Mouse (Mus musculus): ENCODE measurements at regions not wholly inside any gene's neighbourhood (a gene's known extent, or its start where the extent isn't known, plus 50 kb on each side); places are given as distances from the start of the nearest gene placed in this dataset.
A peak's percentile ranks its signal among the peaks of the same experiment; 100 is the strongest.

- Histone ChIP-seq H3K9me3 (replicated peaks) (no peaks in the 10 kb centered on the region), H3K4me3 (no peak overlapping the region), H3K36me3 (no peaks in the 10 kb centered on the region), H3K27me3 (ENCODE audit: low read depth, poor library complexity, severe bottlenecking) (no peaks in the 10 kb centered on the region), H3K4me1 (peaks cover 16% of the 10 kb centered on the region), H3K27ac (no peak overlapping the region)
- WGBS, result 86% methylated on average over 14 of the region's 14 CpGs
- no peak for DNase-seq (ENCODE audit: low spot score)
Measured at GRCm38 (mm10) chr4:131298011-131298674, 354.0 kb downstream of the Matn1 start.

DNA sequence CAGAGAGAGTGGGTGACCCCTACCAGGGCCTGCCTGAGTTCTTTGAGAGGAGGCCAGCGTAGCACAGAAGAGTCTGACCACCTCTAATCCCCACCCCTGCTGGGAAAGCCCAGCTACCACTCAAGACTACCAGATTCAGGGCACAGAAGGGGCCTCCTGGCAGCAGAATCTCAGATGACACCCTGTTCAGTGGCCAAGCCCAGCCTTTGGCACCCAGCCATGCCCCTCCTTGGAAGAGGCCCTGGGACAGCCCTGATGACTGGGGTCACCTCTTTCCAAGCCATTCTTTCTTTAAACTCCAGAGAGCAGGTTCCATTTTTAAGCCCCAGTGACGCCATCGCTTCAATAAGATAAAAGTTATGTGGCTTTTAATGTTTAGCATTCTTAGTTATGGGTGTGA lies 359.8 kb downstream of the Matn1 start:
- H3K4me3 ChIP-seq, result no peak overlapping the region
- no peaks in the 10 kb centered on the region for H3K36me3 ChIP-seq
- no peaks in the 10 kb centered on the region for H3K27me3 ChIP-seq (ENCODE audit: low read depth, poor library complexity, severe bottlenecking)
- H3K4me1 ChIP-seq, result 0 out of 2 replicates have a peak, but pooled peaks cover 2% of the 10 kb centered on the region
- DNase-seq (ENCODE audit: low spot score), result no peak
- H3K27ac ChIP-seq, result no peak overlapping the region
- WGBS, result 90% methylated on average over 3 of the region's 3 CpGs
- no peaks in the 10 kb centered on the region for H3K9me3 ChIP-seq (replicated peaks)

- WGBS, result 88% methylated on average over 12 of the region's 12 CpGs
- H3K27ac ChIP-seq, result no peak overlapping the region
- no peak for DNase-seq (ENCODE audit: low spot score)
- H3K36me3 ChIP-seq, result no peaks in the 10 kb centered on the region
- no peak overlapping the region for H3K4me3 ChIP-seq
- H3K9me3 ChIP-seq (replicated peaks), result no peaks in the 10 kb centered on the region
- 0 out of 2 replicates have a peak, but pooled peaks cover 2% of the 10 kb centered on the region for H3K4me1 ChIP-seq
- H3K27me3 ChIP-seq (ENCODE audit: low read depth, poor library complexity, severe bottlenecking), result no peaks in the 10 kb centered on the region
Measured at GRCm38 (mm10) chr4:131304361-131304777, 360.2 kb downstream of the Matn1 start.

DNA sequence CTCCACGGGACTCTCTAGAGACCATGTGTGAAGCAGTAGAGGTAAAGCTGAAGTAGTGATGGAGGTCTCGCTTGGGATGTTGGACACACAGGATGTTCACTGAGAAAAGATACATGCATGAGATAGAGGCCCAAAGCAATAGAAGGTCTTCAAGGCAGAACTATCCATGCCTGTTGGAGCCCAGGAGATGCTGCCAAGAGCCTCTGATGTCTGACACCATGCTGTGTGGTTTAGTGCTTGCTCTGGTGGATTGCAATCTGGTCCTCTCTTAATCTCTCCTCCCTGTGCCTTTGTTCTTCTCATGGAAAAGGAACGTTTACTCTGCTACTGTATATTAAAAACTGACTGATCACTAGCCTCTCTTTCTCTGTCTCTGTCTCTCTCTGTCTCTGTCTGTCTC lies 370.0 kb downstream of the Matn1 start:
- no peak overlapping the region for H3K27ac ChIP-seq
- H3K9me3 ChIP-seq (replicated peaks), result no peaks in the 10 kb centered on the region
- H3K4me3 ChIP-seq, result no peak overlapping the region
- no peaks in the 10 kb centered on the region; the same call in 1 of the 2 replicates for H3K4me1 ChIP-seq
- 75% methylated on average over 3 of the region's 3 CpGs for WGBS
- no peaks in the 10 kb centered on the region for H3K36me3 ChIP-seq
- no peak for DNase-seq (ENCODE audit: low spot score)
- H3K27me3 ChIP-seq (ENCODE audit: low read depth, poor library complexity, severe bottlenecking), result no peaks in the 10 kb centered on the region

- Histone ChIP-seq H3K27ac (no peak overlapping the region), H3K4me3 (no peak overlapping the region), H3K4me1 (no peaks in the 10 kb centered on the region; the same call in 1 of the 2 replicates), H3K36me3 (no peaks in the 10 kb centered on the region), H3K9me3 (replicated peaks) (no peaks in the 10 kb centered on the region), H3K27me3 (ENCODE audit: low read depth, poor library complexity, severe bottlenecking) (no peaks in the 10 kb centered on the region)
- DNase-seq (ENCODE audit: low spot score), result no peak
- 86% methylated on average over 3 of the region's 3 CpGs for WGBS
Measured at GRCm38 (mm10) chr4:131316041-131316440, 371.9 kb downstream of the Matn1 start.

GRCm38 (mm10) chr4:131322323-131322722 lies 378.1 kb downstream of the Matn1 start:
- Histone ChIP-seq H3K27me3 (ENCODE audit: low read depth, poor library complexity, severe bottlenecking) (no peaks in the 10 kb centered on the region), H3K4me3 (no peak overlapping the region), H3K27ac (no peak overlapping the region), H3K36me3 (no peaks in the 10 kb centered on the region), H3K9me3 (replicated peaks) (no peaks in the 10 kb centered on the region), H3K4me1 (peaks cover 7% of the 10 kb centered on the region; the same call in 1 of the 2 replicates)
- 68% methylated on average over 5 of the region's 5 CpGs for WGBS
- DNase-seq (ENCODE audit: low spot score), result peak; percentile 56

GRCm38 (mm10) chr4:131324486-131324885 lies 380.3 kb downstream of the Matn1 start:
- Histone ChIP-seq H3K36me3 (no peaks in the 10 kb centered on the region), H3K4me1 (peaks cover 7% of the 10 kb centered on the region; the same call in 1 of the 2 replicates), H3K4me3 (no peak overlapping the region), H3K9me3 (replicated peaks) (no peaks in the 10 kb centered on the region), H3K27ac (no peak overlapping the region), H3K27me3 (ENCODE audit: low read depth, poor library complexity, severe bottlenecking) (no peaks in the 10 kb centered on the region)
- DNase-seq (ENCODE audit: low spot score), result no peak
- WGBS, result 76% methylated on average over 3 of the region's 3 CpGs

DNA sequence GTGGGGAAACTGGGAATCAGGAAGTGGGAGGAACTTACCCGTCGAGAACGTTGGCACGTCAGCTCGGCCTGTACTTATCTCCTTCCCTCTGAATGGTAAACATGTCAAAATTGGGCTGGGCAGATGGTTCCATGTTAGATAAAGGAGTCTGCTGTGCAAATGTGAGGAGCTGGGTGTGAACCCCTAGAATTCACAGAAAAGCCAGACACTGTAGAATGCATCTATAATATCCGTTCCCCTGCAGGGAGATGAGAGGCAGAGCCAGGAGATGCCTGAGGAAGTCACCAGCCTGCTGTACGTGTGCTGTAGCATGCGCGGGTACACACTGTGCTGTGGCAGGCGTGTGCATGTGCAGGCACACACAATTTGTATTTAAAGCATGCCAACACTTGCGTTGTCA lies 381.0 kb downstream of the Matn1 start:
- no peak for DNase-seq (ENCODE audit: low spot score)
- 89% methylated on average over 11 of the region's 11 CpGs for WGBS
- no peaks in the 10 kb centered on the region for H3K36me3 ChIP-seq

GRCm38 (mm10) chr4:131325609-131326008 lies 381.4 kb downstream of the Matn1 start:
- DNase-seq (ENCODE audit: low spot score), result no peak
- no peak overlapping the region for H3K27ac ChIP-seq
- 92% methylated on average over 3 of the region's 3 CpGs for WGBS

More for the DNA sequence above, 381.0 kb downstream of the Matn1 start:
- H3K27me3 ChIP-seq (ENCODE audit: low read depth, poor library complexity, severe bottlenecking), result no peaks in the 10 kb centered on the region
- peaks cover 7% of the 10 kb centered on the region; the same call in 1 of the 2 replicates for H3K4me1 ChIP-seq
- H3K4me3 ChIP-seq, result no peak overlapping the region
- no peaks in the 10 kb centered on the region for H3K9me3 ChIP-seq (replicated peaks)
- no peak overlapping the region for H3K27ac ChIP-seq

GRCm38 (mm10) chr4:131329398-131329797 lies 385.2 kb downstream of the Matn1 start:
- H3K4me3 ChIP-seq, result no peak overlapping the region
- DNase-seq (ENCODE audit: low spot score), result no peak
- H3K9me3 ChIP-seq (replicated peaks), result no peaks in the 10 kb centered on the region
- H3K27ac ChIP-seq, result no peak overlapping the region
- peaks cover 4% of the 10 kb centered on the region for H3K4me1 ChIP-seq
- WGBS, result 64% methylated on average over 5 of the region's 5 CpGs
- no peaks in the 10 kb centered on the region for H3K36me3 ChIP-seq
- no peaks in the 10 kb centered on the region for H3K27me3 ChIP-seq (ENCODE audit: low read depth, poor library complexity, severe bottlenecking)

More at GRCm38 (mm10) chr4:131325609-131326008, 381.4 kb downstream of the Matn1 start:
- H3K4me3 ChIP-seq, result no peak overlapping the region
- no peaks in the 10 kb centered on the region for H3K27me3 ChIP-seq (ENCODE audit: low read depth, poor library complexity, severe bottlenecking)
- no peaks in the 10 kb centered on the region for H3K9me3 ChIP-seq (replicated peaks)
- no peaks in the 10 kb centered on the region for H3K36me3 ChIP-seq
- peaks cover 7% of the 10 kb centered on the region; the same call in 1 of the 2 replicates for H3K4me1 ChIP-seq

GRCm38 (mm10) chr4:131331646-131332045 lies 387.5 kb downstream of the Matn1 start:
- no peak for DNase-seq (ENCODE audit: low spot score)
- WGBS, result 90% methylated on average over 4 of the region's 4 CpGs
- H3K9me3 ChIP-seq (replicated peaks), result no peaks in the 10 kb centered on the region
- no peaks in the 10 kb centered on the region for H3K36me3 ChIP-seq
- no peak overlapping the region for H3K27ac ChIP-seq
- H3K4me1 ChIP-seq, result peaks cover 4% of the 10 kb centered on the region
- H3K4me3 ChIP-seq, result no peak overlapping the region
- no peaks in the 10 kb centered on the region for H3K27me3 ChIP-seq (ENCODE audit: low read depth, poor library complexity, severe bottlenecking)

GRCm38 (mm10) chr4:131336801-131337200 lies 392.6 kb downstream of the Matn1 start:
- no peaks in the 10 kb centered on the region for H3K36me3 ChIP-seq
- H3K4me1 ChIP-seq, result peaks cover 9% of the 10 kb centered on the region
- no peak for DNase-seq (ENCODE audit: low spot score)
- H3K27me3 ChIP-seq (ENCODE audit: low read depth, poor library complexity, severe bottlenecking), result peaks cover 15% of the 10 kb centered on the region; the same call in 1 of the 2 replicates
- no peak overlapping the region for H3K4me3 ChIP-seq
- whole genome bisulfite sequencing, result 91% methylated on average over 3 of the region's 3 CpGs
- no peak overlapping the region for H3K27ac ChIP-seq
- no peaks in the 10 kb centered on the region for H3K9me3 ChIP-seq (replicated peaks)

DNA sequence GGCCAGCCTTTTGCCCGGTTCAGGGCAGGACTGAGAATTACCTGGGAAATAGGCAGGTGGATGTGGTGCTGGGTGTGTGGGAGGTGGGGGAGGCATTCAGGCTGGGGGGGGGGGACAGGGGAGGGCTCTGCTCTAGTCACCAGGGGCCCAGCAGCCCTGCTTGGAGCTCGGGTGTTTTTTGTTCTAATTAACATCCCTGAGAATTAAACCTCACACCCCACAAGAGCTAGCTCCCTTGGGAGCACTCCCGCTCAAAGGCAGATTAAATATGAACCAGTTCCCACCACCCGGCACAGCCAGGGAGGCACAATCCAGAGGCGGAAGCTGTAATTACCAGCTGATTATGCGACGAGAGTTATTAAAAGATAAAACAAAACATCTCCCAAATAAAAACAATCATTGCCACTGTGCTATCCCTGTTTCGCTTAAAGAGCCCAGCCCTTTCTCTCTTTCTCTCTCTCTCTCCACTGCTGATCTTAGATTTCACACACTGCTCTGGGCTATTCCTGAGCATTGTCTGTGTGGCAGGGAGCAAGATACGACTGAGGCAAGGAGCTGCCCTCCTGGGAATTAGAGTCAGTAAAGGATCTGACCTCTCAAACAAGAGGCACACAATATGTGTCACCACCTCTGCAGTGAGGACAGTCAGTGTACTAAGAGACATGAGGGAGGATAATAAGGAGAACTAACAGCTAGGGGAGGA lies 397.0 kb downstream of the Matn1 start:
- H3K36me3 ChIP-seq, result no peaks in the 10 kb centered on the region
- WGBS, result 50% methylated on average over 9 of the region's 9 CpGs
- H3K9me3 ChIP-seq (replicated peaks), result no peaks in the 10 kb centered on the region
- no peak overlapping the region for H3K27ac ChIP-seq
- no peak overlapping the region for H3K4me3 ChIP-seq
- peaks cover 24% of the 10 kb centered on the region; the same call in 1 of the 2 replicates for H3K27me3 ChIP-seq (ENCODE audit: low read depth, poor library complexity, severe bottlenecking)
- DNase-seq (ENCODE audit: low spot score), result no peak
- H3K4me1 ChIP-seq, result peaks cover 5% of the 10 kb centered on the region; the same call in 1 of the 2 replicates

Data from limb, embryonic 10.5 days (tissue).